Mouse (Mus musculus) spleen, adult 12 weeks (tissue): ENCODE results near the gene Npepps.
"Not testable (repeated sequence)": the region's sequence is repeated elsewhere in the genome, so short reads cannot be mapped to it uniquely, and the experiment has no call there.

Experiments
- DNase-seq: peaks from one replicate; pipeline ENCODE4 v3.0.0; 2022; ENCODE audit warnings: low spot score

The Npepps gene

DNA sequence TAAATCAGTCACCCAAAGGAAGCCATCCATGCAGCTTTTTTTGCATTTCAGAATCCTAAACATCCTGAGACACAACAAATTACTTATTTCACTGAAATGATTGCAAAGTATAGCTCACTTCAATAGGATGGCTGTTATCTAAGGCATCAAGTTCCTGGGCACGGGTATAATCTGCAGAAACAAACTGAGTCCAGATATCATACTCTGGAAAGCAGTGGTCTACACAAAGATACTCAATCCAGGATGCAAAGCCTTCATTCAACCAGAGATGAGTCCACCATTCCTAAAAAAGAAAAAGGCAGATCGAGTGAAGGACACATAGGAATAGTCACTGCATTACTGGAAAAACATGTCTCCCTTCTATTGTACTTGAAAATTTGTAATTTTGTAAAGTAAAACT, 42.5 kb downstream of the Npepps start:
- no peak for DNase-seq

DNA sequence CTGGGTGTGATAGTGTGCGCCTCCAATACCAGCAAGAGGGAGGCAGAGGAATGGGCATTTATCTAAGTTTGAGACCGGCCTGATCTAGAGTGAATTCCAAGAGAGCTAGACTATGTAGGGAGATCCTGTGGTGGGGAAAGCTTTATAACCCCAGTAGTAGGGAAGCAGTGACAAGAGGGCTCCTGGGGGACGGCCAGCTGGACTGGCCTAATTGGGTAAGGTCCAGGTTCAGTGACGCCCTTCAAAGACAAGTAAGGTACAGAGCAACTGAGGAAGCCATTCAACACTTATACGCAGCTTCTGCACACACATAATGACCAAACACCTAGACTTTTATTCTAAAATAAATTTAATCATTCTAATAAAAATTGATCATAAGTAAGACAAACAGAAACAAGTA, 48.0 kb downstream of the Npepps start:
- DNase-seq: no peak

DNA sequence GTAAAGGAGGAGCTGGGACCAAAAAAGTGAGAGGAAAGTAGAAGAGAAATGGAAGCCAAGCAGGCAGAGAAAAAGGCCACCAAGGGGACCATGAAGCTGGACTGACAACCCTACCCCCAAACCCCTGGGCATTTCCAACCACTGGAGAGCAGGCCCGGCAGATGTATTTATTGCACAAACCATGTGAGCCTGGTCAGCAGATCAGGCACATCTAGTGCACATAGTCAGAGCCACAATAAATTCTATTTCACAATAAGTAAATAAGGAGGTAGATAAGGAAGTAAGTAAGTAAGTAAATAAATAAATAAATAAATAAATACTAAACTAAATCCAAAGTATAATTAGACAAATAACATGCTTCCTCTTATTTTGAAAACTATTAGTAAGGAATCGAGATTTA, 51.0 kb downstream of the Npepps start:
- DNase-seq: no peak

DNA sequence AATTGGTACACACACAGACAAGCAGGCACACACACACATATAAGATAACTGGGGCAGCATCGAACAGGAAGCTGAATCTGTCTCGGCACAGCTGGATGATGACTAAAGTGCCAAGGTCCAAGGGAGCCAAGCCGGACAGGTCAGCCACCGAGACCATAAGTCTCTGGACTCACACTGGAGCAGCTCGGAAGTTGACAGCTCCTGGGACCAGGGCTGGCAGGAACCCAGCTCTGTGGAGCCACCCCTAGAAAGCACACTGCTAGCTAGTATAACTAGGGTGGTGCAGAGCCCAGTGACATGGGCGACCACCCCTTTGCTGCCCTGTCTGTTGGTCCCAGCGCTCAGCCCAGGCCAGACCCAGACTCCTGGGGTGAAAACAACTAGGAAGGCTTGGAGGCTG, 51.5 kb downstream of the Npepps start:
- no peak for DNase-seq

DNA sequence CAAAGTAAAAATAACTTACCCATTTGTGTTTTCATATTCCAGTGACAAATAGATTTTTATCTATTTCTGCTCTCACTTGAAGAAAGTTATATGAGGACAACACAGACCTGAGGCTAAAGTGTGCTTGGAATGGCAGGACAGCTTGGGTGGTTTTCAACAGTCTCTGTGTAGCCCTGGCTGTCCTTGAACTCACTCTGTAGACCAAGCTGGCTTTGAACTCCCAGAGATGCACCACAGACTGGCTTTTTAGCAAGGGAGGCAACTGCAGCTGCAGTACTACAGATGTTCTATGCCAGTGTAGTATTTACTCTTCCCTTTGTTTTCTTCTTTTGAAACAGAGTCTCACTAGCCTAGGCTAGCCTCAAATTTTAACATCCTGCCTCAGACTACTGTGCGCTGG, 54.3 kb downstream of the Npepps start:
- no peak for DNase-seq

DNA sequence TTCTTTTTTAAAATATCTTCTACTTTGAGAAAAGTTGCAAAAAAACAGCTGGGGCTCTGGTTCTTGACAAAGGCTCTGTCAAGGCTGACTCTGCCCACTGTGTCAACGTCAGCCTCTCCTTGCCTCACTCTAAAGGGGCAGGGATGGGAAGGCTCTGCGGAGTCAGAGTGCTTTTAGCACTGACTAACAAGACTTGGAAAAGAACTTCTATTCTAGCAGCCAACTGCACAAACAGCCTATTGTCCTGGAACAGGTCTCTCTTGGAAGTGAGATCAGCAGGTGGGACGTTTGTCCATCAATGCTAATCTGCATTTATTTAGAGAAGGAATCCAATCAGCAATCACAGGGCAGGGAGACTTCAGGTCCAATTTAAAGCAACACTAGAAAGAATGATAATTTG, 57.0 kb downstream of the Npepps start:
- DNase-seq: no peak

DNA sequence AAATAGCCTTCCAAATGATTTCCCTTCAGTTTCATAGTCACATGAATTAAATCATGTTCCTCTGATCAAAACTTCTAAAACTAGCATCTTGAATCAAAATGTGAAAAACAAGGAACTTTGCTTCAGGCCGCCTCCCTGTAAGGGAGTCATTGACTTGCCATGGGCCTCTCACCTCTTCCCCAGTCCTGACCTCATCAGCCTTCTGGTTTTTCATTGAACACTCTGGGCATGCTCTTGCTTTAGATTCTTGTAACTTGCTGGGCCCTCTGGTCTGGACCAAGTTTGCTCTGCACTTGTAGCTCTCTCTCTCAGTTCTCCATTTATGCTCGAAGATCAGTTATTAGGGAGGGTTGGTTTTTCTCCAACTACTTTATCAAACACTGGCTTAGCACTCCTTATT, 58.8 kb downstream of the Npepps start:
- DNase-seq: no peak

DNA sequence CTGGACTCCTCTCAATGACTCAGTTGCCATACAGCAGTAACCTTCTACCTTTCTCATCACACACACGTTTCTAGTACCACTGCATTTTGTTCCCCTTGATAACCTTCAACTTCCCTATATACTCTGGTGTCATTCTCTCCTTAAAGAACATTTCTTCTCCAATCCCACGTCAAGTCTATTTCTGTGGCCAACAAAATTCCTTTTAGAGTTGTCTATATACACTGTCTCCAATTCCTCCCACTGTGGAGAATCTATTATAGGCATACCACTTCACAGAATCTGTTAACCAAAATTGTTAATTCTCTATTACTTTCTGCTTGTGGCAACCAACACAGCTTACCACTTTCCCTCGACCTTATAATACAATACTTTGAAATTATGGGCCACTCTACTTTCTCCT, 60.2 kb downstream of the Npepps start:
- DNase-seq: no peak

DNA sequence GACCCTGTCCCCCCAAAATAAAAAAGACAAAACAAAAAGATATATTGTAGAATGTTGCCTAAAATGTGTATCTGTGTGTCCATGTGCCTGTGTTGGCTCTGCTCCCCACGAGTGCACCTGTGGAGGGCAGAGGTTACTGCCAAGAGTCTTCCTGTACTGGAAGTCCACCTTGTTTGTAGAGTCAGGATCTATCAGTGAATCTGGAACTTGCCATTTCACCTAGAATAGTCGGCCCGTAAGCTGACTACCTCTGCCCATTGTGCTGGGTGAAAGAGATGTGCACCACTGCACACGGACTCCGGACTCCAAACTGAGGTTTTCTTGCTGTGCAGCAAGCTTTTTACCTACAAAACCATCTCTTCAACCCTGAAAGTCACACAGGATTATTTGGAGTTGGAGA, 66.0 kb downstream of the Npepps start:
- no peak for DNase-seq

DNA sequence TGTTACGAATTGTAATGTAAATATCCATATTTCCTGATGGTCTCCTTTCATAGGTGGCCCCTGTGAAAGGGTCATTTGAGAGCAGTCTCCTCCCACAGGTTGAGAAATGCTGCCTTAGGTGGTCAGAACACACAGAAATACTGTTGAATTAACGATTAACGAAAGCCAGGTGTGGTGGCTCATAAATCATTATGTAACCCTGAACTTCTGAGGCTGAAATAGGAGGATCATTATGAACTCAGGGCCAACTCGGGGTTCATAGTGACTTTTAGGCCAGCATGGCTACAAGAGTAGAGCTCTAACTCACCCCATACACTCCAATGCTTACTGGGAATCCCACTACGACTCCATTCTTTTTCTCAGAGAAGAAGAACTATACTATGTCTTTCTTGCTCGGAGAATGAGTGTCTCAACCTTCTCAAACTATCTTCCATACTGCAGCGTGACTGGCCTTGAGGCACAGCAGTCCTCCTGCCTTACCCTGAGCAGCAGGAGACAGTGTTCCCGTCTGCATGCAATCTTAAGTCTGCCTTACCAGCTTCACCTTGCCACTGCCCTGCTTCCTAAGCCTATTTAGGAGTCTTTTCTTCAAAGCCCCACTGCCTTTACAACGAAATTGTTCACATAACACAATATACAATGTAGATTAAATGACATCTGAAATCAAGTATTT, 69.6 kb downstream of the Npepps start:
- DNase-seq: no peak

DNA sequence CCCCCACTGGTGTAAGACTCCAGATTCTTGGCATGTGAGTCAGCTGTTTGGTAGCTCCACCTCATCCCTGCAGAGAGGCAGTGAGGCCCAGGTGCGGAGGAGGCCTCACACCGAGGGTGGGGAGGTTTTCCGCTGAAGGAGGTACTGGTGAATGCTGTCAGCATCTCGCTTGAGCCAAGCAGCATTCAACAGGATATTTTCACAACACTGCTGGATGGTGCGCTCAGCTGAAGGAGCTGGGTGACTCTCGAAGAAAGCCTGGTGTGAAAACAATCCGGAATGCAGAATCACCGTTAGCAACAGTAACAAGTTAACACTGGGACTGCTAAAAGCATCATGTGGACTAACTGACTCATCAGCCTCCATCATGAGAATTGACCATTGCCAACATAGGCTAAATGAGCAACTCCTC, 73.4 kb downstream of the Npepps start:
- DNase-seq: no peak

DNA sequence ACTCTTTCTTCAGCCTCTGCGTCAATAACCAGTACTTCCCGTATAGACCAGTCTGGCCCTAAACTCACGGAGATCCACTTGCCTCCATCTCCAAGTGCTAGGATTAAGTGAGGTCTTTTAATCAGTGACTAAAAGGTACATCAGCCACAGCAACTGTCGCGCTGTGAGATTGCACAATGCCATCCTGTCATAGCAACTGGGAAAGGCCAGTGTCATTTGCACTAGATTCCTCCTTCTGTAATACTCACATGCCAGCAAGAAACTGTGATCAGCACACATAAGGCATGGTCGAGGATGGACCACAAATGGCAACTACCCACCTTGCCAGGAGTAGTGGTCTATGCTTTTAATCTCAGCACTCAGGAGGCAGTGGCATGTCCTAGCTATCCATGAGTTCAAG, 80.9 kb downstream of the Npepps start:
- no peak for DNase-seq

DNA sequence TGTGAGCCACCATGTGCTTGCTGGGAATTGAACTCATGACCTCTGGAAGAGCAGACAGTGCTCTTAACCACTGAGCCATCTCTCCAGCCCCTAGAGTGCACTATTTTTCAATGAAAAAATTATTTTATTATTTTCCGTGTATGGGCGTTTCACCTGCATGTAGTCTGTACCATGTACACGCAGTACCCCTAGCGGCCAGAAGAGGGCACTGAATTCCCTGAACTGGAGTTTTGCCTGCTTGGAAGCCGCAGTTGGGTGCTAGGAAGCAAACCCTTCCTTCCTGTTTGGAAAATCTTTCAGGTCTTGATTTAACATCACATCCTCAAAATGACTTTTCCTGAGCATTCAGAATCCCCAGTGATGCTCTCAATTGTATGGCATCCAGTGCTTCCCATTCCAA, 81.8 kb downstream of the Npepps start:
- DNase-seq: peak; percentile 55

DNA sequence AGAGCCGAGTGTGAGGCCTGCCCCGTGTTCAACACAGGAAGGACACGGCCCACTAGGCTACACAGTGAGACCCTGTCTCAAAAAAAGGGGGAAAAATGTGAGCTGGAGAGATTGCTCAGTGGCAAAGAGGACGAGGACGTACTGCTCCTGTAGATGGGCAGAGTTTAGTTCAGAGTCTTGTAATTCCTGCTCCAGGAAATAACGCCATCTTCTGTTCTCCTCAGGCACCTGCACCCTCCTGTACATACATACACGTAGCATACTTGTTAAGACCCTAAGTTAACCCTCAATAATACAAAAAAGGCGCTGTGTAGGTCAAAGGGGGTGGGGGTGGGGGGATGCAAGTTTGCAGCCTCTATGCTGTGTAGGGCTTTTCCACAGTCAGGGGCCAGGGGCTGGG, 83.4 kb downstream of the Npepps start:
- no peak for DNase-seq

DNA sequence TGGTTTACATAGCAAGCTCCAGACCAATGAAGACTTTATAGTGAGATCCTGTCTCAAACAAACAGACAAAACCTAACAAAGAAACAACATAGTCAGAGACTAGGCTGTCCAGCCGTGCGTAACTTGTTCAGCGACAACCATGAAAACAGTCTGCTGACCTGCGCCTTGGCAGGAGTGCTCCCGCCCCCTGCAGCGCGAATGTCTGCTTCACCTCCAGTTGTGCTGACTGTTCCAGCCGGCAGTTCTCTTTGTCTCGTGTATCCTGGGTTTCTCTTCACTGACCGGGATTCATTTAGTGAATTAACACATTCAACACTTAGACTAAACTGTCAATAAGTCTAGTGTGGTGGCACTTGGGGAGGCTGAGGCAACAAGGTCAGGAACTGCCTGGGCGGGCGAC, 83.9 kb downstream of the Npepps start:
- DNase-seq: no peak

DNA sequence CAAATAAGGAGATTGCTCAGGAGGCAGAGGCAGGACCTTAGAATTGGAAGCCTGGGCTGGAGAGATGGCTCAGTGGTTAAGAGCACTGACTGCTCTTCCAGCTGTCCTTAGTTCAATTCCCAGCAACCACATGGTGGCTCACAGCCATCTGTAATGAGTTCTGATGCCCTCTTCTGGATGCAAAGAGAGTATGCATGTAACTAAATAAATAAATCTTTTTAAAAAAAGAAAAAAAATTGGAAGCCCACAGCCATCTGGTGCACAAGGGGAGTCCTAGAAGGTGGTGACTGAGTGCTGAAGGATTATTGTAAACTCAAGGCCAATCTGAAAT, 87.9 kb downstream of the Npepps start:
- DNase-seq: no peak

DNA sequence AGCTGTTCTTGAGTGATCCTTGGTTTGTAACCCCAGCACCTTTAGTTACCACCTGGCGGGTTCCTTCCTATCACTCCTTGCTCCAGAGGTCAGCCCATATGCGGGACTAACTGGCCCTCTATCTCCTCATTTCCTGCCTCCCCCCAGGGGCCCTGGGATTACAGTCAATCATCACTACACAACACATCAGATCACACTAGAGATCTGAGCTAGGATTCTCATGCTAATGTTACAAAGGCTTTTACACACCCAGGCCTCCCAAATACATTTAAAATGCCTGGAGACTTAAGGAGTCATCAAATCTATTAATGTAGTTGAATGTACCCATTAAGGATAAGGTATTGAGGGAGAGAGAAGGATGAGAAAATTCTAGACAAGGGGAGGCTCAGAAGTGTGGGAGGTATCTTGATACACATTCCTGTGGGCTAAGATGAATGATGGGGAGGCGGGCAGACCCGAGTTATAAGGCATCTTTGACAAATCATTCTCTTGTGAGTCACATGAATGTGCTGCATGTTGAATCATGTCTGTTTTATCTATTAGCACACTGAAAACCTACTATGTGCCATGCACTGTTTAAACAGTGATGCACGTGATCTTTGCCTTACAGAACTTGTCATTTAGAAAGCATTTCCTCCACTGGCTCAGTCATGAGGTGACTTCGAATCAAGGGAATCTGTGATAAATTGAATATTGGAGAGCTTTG, 88.4 kb downstream of the Npepps start:
- DNase-seq: no peak

DNA sequence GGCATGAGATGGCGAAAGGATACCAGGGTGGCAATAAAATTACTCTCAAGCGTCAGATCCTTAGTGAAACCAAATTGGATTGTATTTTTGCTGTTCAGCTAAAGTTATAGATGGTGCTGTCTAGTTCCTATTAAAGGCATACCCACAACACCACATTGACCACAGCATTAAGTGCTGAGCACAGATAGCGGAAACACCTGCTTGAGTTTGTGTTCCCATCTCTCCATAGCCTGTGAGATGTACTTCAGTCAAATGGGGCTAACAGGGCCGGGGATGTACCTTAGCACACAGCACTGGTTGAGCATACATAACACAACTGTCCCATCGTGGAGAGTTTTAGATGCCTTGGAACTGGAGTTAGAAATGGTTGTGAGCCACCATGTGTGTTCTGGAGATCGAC, 89.4 kb downstream of the Npepps start:
- no peak for DNase-seq

DNA sequence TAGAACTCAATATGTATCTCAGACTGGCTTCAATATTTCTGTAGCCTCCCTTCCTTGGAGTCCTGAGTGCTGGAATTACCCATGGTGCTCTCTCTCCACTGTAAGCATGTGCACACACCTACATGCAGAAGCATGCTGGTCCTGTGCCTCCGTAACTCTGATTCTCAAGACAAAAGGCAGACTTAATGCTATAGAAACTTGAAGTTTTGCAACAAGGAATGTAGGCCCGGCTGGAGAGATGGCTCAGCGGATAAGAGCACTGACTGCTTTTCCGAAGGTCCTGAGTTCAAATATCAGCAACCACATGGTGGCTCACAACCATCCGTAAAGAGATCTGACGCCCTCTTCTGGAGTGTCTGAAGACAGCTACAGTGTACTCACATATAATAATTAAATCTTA, 90.8 kb downstream of the Npepps start:
- DNase-seq: not testable (repeated sequence)

DNA sequence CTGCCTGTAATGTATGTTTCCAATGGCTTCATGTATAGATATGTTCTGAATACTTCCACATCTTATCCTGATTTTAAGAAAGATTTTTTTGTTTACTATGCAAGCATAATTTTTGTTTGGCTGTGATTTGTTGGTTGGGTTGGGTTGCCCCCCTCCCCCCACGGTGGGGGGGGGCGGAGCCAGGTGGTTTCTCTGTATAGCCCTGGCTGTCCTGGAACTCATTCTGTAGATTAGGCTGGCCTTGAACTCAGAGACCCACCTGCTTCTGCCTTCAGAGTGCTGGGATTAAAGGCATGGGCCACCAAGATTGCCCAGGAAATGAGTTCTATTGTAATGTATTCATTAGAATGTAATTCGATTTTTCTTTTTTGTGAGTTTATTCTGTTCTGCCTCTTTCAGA, 91.2 kb downstream of the Npepps start:
- DNase-seq: no peak

DNA sequence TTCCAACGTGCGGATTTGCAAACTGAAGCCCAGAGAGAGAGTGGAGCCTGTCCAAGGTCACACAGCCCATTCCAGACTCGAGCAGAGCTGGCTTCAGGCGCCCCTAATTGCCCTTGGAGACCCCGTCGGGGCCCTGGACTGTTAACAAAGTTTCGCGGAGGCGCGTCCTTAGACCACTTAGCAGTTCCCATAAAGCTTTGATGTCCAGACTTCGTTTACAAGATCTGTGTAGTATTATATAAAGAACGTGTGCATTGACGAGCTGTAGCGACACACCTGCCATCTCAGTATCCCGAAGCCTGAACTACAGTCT, 91.8 kb downstream of the Npepps start:
- no peak for DNase-seq

DNA sequence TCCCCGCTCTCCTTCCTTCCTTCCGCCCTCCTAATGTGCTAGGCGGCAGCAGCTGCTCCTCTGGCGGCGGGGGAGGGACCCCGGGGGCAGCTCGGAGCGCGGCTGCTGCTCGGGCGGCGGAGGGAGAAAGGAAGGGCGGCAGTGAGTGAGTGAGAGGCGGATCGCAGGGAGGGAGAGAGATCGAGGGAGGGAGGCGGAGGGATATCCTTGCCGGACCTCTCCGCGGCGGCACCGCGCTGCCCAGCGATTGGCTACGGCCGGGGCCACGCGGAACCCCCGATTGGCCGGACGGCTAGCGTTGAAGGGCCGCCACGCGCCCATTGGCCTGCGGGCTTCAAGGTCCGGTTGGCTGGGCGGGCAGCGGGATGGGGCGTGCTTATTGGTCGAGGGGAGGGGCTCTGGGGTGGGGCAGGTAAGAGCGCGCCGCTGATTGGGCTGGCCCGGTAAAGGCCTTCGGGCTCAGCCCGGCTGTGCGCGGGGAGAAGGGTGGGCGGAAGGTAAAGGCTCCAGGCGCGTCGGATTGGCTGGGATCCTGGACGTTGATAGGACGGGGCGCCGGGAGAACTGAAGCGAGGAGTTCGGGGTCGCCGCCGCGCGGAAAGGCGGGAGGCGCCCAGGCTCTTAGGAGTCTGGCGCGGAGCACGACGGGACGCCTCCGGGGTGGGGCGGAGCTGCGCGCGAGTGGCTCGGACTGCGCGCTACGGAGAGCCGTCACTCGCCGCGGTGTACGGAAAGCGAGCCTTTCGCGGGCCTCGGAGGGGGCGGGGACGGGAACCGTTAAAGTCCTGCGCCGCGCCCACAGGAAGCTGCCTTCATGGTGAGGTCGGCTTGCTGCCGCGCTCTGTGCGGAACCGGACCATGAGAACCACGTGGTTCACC, 92.4 kb downstream of the Npepps start, which contains the start of gene Kpnb1:
Gene Kpnb1, minus strand, starts transcription at position 118 of the 879 bp plus-strand sequence.
- peak; percentile 97 for DNase-seq
